Mouse (Mus musculus) lung, embryonic 16.5 days (tissue): Measurements from ENCODE around the gene Sgpp2. TPM values are rescaled to one million over a fixed set of nuclear protein-coding genes. Genes with fewer than 3 reads are reported as not detected.

ENCODE experiments used
- ATAC-seq: fragments of 200-750 bp; cut with Nextera tagmentation; 2 replicates; pipeline ENCODE4 v1.8.0; 2017; ENCODE audit warnings: low read depth, mild to moderate bottlenecking, moderate library complexity
- H3K27ac ChIP-seq: fragments of 300-500 bp; sonication (generic); 2 replicates; pipeline ENCODE4 v1.5.1; 2014; ENCODE audit warnings: mild to moderate bottlenecking, control low read depth, low read length
- H3K27me3 ChIP-seq: fragments of 300-500 bp; sonication (generic); 2 replicates; pipeline ENCODE4 v1.6.1; 2014; ENCODE audit warnings: low read depth, low read length, mixed read lengths; ENCODE audit not compliant: control insufficient read depth, insufficient read depth
- H3K36me3 ChIP-seq: fragments of 300-500 bp; sonication (generic); 2 replicates; pipeline ENCODE4 v1.6.1; 2014; ENCODE audit warnings: low read length; ENCODE audit not compliant: control insufficient read depth, insufficient read depth
- H3K4me1 ChIP-seq: fragments of 300-500 bp; sonication (generic); replicated peaks from 2 replicates; pipeline ENCODE4 v1.6.1; 2014; ENCODE audit warnings: low read length, mixed read lengths; ENCODE audit not compliant: control insufficient read depth, insufficient read depth
- H3K4me2 ChIP-seq: fragments of 300-500 bp; sonication (generic); 2 replicates; pipeline ENCODE4 v1.6.1; 2014; ENCODE audit warnings: low read depth, low read length, control low read depth
- H3K4me3 ChIP-seq: fragments of 300-500 bp; sonication (generic); 2 replicates; pipeline ENCODE4 v1.5.1; 2014; ENCODE audit warnings: mild to moderate bottlenecking, low read length, control low read depth
- H3K9ac ChIP-seq: fragments of 300-500 bp; sonication (generic); 2 replicates; pipeline ENCODE4 v1.6.1; 2014; ENCODE audit warnings: low read length, control low read depth
- H3K9me3 ChIP-seq: fragments of 300-500 bp; sonication (generic); 2 replicates; pipeline ENCODE4 v1.6.1; 2016; ENCODE audit warnings: low read length; ENCODE audit not compliant: control insufficient read depth
- WGBS: fragments of 180-500 bp; shearing (Covaris S2); extraction: QIAGEN DNeasy Blood & Tissue Kit; methylation state at CpG from one replicate; pipeline ENCODE4 v1.1.7; 2014; 5-methylcytosine and 5-hydroxymethylcytosine counted together
- polyA plus RNA-seq: library from polyadenylated mRNA; unstranded; fragments of >200 nt; fragmentation: Nextera tagmentation; extraction: Ambion mirVana; gene quantifications from 2 replicates; pipeline ENCODE4 v1.2.1, GENCODE M21; 2015

The Sgpp2 gene
- polyA plus RNA-seq, 1 experiment from 2014 or later: 0.95 TPM

- no peak for ATAC-seq
Measured at GRCm38 (mm10) chr1:78401413-78401812, 91.3 kb downstream of the Sgpp2 start.

GRCm38 (mm10) chr1:78409396-78409795 lies 99.3 kb downstream of the Sgpp2 start:
- no peak overlapping the region for H3K4me3 ChIP-seq
- no peaks in the 10 kb centered on the region for H3K27me3 ChIP-seq
- ATAC-seq: no peak
- H3K27ac ChIP-seq: no peak overlapping the region
- H3K36me3 ChIP-seq: no peaks in the 10 kb centered on the region
- WGBS: 91% methylated on average over 2 of the region's 2 CpGs
- no peak overlapping the region for H3K4me2 ChIP-seq
- no peak overlapping the region for H3K9ac ChIP-seq
- no peaks in the 10 kb centered on the region for H3K9me3 ChIP-seq
- H3K4me1 ChIP-seq: no peaks in the 10 kb centered on the region

More at GRCm38 (mm10) chr1:78401413-78401812, 91.3 kb downstream of the Sgpp2 start:
- 82% methylated on average over 4 of the region's 4 CpGs for WGBS
- Histone ChIP-seq H3K27ac (no peak overlapping the region), H3K36me3 (no peaks in the 10 kb centered on the region), H3K9ac (no peak overlapping the region), H3K4me1 (no peaks in the 10 kb centered on the region; the same call in 1 of the 2 replicates), H3K9me3 (no peaks in the 10 kb centered on the region), H3K4me2 (no peak overlapping the region), H3K4me3 (no peak overlapping the region), H3K27me3 (no peaks in the 10 kb centered on the region)

GRCm38 (mm10) chr1:78412668-78413067 lies 102.5 kb downstream of the Sgpp2 start:
- ATAC-seq: peak; percentile 61; the same call in 1 of the 2 replicates

GRCm38 (mm10) chr1:78414421-78414820 lies 104.3 kb downstream of the Sgpp2 start:
- Histone ChIP-seq H3K4me2 (no peak overlapping the region), H3K27me3 (no peaks in the 10 kb centered on the region), H3K27ac (no peak overlapping the region), H3K9ac (no peak overlapping the region), H3K36me3 (no peaks in the 10 kb centered on the region), H3K9me3 (no peaks in the 10 kb centered on the region), H3K4me3 (no peak overlapping the region), H3K4me1 (no peaks in the 10 kb centered on the region)
- 78% methylated on average over 5 of the region's 5 CpGs for WGBS
- ATAC-seq: no peak

More at GRCm38 (mm10) chr1:78412668-78413067, 102.5 kb downstream of the Sgpp2 start:
- H3K4me2 ChIP-seq: no peak overlapping the region
- H3K9ac ChIP-seq: no peak overlapping the region
- no peaks in the 10 kb centered on the region for H3K36me3 ChIP-seq
- WGBS: 26% methylated on average over 7 of the region's 7 CpGs
- no peak overlapping the region for H3K27ac ChIP-seq
- H3K9me3 ChIP-seq: no peaks in the 10 kb centered on the region
- no peaks in the 10 kb centered on the region for H3K4me1 ChIP-seq
- no peaks in the 10 kb centered on the region for H3K27me3 ChIP-seq
- H3K4me3 ChIP-seq: no peak overlapping the region

- no peaks in the 10 kb centered on the region for H3K9me3 ChIP-seq
- H3K27me3 ChIP-seq: no peaks in the 10 kb centered on the region
- ATAC-seq: no peak
- peaks cover 4% of the 10 kb centered on the region; the same call in 1 of the 2 replicates for H3K36me3 ChIP-seq
- no peak overlapping the region for H3K4me2 ChIP-seq
- WGBS: 94% methylated on average over 9 of the region's 9 CpGs
- no peak overlapping the region for H3K27ac ChIP-seq
- no peak overlapping the region for H3K9ac ChIP-seq
- no peaks in the 10 kb centered on the region for H3K4me1 ChIP-seq
- H3K4me3 ChIP-seq: no peak overlapping the region
Measured at GRCm38 (mm10) chr1:78417154-78417911, 107.2 kb downstream of the Sgpp2 start.

GRCm38 (mm10) chr1:78419593-78419992 lies 109.4 kb downstream of the Sgpp2 start:
- WGBS: 50% methylated on average over 4 of the region's 4 CpGs
- Histone ChIP-seq H3K4me1 (no peaks in the 10 kb centered on the region), H3K9ac (no peak overlapping the region), H3K27ac (no peak overlapping the region), H3K9me3 (no peaks in the 10 kb centered on the region), H3K36me3 (peaks cover 7% of the 10 kb centered on the region), H3K4me2 (no peak overlapping the region), H3K4me3 (no peak overlapping the region), H3K27me3 (no peaks in the 10 kb centered on the region)
- peak; percentile 81 for ATAC-seq

GRCm38 (mm10) chr1:78420271-78420670 lies 110.1 kb downstream of the Sgpp2 start:
- Histone ChIP-seq H3K4me2 (no peak overlapping the region), H3K4me3 (no peak overlapping the region), H3K4me1 (0 out of 2 replicates have a peak, but pooled peaks cover 2% of the 10 kb centered on the region), H3K9ac (no peak overlapping the region), H3K27ac (no peak overlapping the region), H3K9me3 (no peaks in the 10 kb centered on the region), H3K36me3 (peaks cover 7% of the 10 kb centered on the region), H3K27me3 (no peaks in the 10 kb centered on the region)
- WGBS: 87% methylated on average over 6 of the region's 6 CpGs
- ATAC-seq: no peak

DNA sequence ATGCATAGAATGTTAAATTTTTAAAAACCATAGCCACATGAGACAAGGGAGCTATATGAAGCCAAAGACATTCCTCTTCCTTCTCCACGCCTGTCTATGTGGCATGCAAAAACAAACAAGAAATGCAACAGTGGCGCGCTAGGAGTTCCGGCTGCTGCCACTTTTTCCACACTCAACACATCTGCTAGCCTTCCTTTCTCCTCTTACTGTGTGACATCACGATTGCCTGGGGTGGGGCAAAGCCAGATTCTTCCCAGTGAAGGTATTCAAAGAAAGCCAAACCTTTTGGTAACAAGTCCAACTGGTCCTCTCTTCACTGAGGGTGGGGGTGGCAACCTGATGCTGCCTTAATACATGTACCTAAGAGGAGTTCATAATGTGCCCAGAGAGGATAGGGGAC lies 111.6 kb downstream of the Sgpp2 start:
- no peak for ATAC-seq
- Histone ChIP-seq H3K9me3 (no peaks in the 10 kb centered on the region), H3K36me3 (peaks cover 7% of the 10 kb centered on the region), H3K27me3 (no peaks in the 10 kb centered on the region), H3K27ac (no peak overlapping the region), H3K4me2 (no peak overlapping the region), H3K4me1 (0 out of 2 replicates have a peak, but pooled peaks cover 2% of the 10 kb centered on the region), H3K4me3 (no peak overlapping the region), H3K9ac (no peak overlapping the region)
- 71% methylated on average over 5 of the region's 5 CpGs for WGBS

- Histone ChIP-seq H3K4me3 (no peak overlapping the region), H3K36me3 (peaks cover 7% of the 10 kb centered on the region), H3K27me3 (no peaks in the 10 kb centered on the region), H3K4me1 (0 out of 2 replicates have a peak, but pooled peaks cover 2% of the 10 kb centered on the region), H3K9me3 (no peaks in the 10 kb centered on the region), H3K4me2 (no peak overlapping the region), H3K9ac (no peak overlapping the region), H3K27ac (no peak overlapping the region)
- no peak for ATAC-seq
- WGBS: 79% methylated on average over 2 of the region's 2 CpGs
Measured at GRCm38 (mm10) chr1:78422576-78422975, 112.4 kb downstream of the Sgpp2 start.
